Mouse (Mus musculus) urinary bladder, postnatal 14 days (tissue): ENCODE data around the gene Rgp1.
"Not testable (repeated sequence)": the region's sequence is repeated elsewhere in the genome, so short reads cannot be mapped to it uniquely, and the experiment has no call there.

Experiments used
- DNase-seq: peaks from one replicate; pipeline ENCODE4 v3.0.0; 2021; ENCODE audit warnings: low spot score

Gene Rgp1

DNA sequence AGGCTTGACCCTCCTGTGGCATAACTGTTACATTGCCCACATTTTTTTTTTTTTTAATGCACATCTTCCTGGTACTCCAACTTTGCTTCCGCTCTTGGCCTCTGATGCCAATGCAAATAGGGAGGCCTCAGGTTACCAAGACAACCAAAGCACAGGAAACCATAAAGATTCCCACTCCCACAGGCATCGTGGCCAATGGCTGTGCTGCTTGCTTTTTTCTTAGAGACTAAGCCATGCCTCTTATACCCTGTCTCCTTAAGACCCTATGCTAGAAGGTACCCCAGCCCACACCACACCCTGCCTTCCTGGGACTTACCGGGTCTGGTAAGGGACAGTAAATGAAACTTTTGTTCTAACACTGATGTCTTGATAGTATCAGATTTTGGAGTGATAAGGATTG is 14.9 kb downstream of the Rgp1 start:
- DNase-seq, result no peak

DNA sequence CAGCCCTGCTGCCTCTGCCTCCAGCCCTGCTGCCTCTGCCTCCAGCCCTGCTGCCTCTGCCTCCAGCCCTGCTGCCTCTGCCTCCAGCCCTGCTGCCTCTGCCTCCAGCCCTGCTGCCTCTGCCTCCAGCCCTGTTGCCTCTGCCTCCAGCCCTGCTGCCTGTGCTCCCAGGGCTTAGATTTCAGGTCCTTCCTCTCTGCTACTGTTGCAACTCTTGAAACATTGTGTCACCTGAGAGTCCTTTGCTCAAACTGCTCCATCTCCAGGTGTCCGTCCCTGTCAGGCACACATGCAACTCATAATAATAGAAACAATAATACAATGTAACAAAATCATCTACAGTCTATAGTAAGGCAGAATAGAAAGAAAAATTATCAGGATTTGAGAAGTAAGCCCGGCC is 18.1 kb downstream of the Rgp1 start:
- DNase-seq, result not testable (repeated sequence)

DNA sequence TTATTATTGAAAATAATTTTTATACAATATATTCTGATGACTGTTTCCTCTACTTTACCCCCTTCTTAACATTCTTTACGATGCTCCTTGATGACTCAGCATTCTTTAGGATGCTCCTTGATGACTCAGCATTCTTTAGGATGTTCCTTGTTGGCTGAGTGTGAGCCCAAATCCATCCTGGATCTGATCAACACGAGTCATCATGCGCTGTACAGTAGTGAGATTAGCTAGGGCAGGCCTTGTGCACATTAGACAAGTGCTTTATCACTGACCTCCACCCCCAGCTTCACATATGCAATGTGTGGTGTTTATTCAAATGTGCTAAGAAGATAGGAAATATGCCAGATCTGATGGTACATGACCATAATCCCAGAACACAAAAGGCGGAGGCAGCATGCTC is 19.7 kb downstream of the Rgp1 start:
- no peak for DNase-seq

DNA sequence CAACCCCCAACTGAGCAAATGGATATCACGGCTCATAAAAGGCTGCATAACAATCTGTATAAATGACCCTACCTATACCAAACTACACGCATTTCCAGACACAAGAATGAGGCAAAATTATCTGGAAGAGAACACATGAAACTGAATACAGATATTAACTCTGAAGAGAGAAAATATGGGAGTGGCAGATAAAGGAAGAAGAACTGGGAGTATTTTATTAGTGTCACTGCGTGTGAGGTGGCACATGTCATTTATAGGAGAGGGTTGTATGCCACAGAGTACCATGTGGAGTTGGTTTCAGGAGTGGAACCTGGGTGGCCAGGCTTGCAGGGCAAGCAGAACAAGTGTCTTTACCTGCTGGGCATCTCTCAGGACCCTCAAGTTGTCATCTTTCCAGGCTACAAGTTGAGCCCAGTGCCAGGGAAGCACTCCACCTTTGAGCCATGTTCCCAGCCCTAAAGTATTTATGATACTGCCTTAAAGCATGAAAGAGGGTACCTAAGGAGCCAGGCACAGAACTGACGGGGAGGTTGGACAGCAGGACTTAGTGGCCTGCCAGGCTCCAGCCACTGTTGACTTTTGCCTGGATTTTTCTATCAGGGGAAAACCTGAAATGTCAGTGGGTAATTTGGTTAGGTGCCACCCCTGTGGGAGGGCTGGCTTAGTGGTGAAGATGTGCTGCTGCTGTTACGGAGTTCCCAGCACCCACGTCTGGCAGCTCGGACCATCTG is 20.3 kb downstream of the Rgp1 start:
- no peak for DNase-seq

DNA sequence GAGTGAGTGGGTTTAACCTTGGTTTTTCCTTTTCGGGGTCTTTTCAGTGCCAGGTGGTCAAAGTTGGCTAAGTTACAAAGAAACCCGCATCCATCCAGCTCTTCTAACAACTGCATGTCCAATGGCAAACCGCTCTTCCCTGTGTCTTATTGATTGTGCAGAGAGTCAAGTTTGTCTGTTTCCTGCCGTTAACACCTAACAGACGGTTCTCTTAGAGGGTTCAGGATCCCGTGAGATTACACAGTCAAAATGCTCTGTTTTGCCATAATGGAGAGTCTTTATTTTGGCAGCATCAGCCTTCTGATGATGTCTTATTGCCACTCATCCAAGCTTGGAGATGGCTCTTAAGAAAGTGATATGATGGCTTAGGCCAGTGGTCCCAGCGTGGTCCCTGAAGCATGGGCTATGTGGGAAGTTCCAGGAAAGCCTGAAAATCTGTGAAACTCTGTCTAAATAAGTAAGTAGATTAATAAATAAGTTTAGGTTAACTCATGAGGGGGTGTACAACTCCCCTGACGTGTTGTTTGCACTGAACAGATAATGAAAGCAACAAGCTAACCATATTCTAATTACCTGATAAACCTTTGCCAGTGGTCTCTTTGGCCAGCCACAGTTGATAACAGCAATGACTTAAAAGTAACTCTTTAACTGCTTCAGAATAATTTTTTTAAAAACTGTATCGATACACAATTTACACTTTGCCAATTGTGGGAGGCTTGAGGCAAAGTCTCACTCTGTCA is 21.9 kb downstream of the Rgp1 start:
- no peak for DNase-seq

DNA sequence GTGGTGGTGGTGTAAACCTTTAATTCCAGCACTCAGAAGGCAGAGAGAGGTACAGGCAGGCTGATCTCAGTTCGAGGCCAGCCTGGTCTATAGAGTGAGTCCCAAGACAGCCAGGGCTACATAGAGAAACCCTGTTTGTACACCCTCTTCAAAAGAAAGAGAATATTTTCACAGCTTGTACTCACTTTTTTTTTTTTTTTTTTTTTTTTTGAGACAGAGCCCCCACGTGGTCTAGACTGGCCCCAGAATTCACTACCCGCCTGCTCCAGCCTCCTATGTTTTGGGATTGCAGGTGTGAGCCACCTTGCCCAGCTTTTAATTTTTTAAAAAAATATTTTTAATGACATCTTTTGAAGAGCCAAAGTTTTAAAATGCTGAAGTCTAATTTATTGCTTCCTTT is 25.6 kb downstream of the Rgp1 start:
- no peak for DNase-seq

DNA sequence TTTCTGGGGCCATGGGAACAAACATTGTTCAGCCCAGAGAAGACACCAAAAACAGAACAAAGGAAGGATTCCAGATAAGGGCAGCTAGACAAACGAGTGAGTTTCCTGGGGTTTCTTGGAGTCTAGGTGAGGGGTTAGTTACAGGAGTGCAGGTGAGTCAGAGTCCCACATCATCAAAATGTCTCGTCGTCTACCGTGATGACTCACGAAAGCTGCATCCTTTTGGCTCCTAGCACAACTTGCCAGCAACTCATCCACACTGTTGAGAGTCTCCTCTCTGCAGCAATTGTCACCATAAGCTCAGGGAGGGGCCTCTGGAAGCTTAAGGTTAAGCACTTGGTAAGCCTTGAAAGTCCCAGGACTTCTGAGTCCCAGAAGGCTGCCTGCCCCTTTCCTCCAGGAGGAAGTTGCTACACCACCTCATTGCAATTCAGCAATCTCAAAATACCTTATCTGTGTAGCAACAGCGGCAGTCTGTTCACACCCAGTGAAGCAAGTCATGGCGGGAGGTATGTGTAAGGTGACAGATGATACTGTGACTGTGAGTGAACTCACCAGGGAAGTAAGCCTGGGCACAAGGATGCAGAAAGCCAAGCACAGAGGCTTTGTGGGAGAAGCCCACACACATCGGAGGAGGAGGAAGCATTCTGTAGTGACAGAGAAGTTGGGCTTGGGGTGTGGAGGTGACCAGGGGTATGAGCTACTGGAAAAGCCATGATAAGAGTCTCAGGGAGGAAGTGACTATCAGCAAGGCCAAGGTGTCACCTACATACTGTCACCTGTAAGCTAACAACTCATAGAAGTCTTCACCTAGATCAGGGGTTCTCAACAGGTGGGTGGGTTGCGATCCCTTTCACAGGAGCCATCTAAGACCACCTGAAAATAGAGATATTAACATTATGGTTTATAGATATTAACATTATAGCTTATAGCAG is 26.5 kb downstream of the Rgp1 start:
- DNase-seq, result no peak

DNA sequence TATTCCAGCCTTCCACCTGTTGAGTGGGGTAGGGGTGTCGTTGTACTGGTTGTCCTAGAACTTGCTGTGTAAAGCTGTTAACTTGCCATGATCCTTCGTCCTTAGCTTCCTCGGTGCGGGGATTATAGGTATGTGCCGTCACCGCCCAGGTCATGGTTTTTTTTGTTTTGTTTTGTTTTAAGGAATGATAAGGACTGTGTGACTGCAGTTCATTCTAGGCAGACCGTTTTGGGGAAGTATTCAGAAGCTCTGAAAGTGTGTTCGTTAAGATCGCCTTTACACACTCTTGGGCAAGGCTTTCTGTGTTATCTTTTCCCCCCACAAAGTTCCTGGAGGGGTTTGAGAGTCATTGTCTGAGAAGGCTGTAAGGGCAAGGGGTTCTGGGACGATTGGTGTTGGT is 34.0 kb downstream of the Rgp1 start:
- DNase-seq, result no peak

DNA sequence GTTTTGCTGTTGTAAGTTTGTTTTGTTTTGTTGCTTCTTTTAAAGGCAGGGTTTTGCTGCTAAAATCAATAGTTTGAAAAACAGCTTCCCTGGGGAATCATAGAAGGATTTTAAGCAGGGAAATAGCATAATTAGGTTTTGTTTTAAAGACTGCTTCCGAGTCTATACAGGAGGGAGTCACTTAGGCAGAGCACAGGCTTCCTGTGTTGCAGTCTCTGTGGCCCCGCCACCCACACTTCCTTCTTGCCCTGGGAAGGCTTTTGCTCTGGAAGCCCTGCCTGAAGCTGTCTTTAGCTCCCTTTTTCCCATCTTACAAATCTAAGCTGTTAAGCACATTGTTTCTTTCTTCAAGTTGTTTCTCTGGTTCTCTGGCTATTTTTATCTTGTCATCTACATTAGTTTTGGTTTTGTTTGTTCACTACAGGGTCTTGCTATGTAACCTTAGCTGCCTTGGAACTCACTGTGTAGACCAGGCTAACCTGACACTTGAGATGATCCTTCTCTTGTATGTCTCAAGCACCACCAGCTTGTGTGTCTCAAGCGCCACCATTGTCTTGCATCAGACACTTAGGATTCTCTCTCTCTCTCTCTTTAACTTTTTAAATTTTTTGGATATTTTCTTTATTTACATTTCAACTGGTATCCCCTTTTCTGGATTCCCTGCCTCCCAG is 34.7 kb downstream of the Rgp1 start:
- DNase-seq, result no peak

DNA sequence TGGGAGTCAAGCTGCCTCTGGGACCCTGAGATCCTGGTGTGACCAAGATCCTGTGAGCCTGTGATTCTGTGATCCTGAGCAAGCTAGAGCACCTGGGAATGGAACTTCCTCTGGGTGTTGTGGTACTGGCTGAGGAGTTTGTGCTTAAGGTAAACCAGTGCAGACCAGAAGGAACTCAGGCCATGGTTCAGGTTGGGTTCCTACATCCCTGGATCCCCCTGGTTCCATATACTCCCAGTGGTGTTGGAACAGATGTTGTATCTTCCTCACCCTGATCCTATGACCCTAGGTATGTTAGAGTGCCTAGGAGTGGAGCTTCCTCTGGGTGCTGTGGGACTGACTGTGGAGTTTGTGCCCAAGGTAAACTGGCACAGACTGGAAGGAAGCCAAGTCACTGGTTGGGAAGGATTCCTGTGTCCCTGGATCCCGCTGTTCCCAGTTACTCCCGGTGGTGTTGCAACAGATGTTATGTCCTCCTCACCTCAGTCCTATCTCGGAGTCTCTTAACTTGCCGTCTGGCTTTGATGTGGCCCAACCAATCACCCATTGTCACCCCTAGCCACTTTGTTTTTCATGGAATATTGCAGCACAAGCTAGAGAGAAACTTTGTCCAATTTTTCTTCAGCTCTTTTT is 41.7 kb downstream of the Rgp1 start:
- peak; percentile 1 for DNase-seq

DNA sequence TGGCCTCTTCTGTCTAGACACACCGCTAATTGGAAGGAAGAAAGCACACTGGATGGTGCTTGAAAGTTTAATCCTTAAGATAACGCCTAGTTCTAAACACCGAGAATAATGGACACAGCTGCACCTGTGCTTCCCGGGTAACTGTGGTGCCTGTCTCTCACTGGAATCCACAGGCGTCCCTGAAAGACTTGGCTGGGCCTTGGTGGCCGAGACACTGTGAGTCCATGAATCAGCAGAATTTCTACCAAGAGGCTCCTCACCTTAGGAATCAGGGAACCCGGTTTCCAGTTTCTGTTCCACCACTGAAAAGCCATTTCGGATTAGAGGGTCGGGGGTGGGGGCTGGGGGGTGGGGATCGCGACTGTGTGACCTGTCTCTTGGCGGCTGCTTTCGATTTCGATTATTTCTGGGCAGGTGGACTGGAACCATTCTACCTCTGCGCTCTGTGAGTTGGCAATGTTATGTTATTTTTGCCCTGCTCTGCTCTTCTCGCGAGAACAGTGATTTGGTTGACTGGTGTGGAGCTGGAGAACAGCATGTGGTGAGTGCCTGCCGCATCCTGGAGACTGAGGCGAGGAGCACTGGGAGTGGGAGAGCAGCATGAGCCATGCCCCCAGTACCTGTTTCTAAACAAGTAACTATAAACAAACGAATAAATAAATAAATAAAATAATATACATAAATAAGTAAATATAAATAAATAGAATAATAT is 50.7 kb downstream of the Rgp1 start:
- DNase-seq, result no peak

DNA sequence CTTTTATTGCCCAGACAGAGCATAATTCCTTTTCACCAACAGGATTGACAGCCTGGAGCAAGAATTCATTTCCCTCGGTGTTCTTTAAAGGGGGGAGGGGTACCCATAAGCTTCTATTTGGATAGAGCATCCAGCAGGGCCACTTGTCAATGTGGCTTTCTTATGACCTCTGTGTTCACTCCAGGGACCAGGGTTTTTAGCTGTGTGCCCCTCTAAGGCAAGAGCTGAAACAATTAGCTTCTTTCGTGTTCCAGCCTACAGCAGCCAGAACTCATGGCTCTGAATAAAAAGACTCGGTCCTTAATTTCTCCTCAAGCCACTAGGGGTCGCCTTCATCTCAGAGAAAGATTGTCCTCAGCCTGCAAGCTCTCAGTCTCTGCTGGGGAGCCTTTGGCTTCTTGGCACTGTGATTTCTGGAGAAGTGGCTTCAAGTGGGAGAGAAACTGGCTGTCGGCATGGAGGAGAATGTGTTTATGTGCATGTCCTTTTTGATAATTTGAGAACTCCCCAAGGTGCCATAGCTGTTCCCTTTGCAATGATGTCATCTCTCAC is 51.6 kb downstream of the Rgp1 start:
- peak; percentile 82 for DNase-seq

DNA sequence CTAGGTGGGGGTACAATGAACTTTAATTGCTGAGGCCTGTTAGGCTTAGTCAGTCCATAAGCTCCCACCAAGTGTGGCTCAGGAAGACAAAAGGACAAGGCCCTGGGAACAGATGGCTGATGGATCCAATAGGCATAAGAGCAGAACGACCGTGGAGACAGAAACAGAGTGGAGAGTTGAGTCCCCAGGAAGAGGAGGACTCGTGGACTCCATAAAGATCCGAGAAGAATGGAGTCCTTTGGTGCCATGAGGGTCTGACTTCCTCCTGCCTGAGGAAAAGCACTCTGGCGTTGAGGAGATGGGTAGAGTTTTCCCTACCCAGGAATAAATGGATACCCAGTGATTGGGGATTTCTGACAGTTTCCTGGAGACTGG is 52.1 kb downstream of the Rgp1 start:
- DNase-seq, result no peak

DNA sequence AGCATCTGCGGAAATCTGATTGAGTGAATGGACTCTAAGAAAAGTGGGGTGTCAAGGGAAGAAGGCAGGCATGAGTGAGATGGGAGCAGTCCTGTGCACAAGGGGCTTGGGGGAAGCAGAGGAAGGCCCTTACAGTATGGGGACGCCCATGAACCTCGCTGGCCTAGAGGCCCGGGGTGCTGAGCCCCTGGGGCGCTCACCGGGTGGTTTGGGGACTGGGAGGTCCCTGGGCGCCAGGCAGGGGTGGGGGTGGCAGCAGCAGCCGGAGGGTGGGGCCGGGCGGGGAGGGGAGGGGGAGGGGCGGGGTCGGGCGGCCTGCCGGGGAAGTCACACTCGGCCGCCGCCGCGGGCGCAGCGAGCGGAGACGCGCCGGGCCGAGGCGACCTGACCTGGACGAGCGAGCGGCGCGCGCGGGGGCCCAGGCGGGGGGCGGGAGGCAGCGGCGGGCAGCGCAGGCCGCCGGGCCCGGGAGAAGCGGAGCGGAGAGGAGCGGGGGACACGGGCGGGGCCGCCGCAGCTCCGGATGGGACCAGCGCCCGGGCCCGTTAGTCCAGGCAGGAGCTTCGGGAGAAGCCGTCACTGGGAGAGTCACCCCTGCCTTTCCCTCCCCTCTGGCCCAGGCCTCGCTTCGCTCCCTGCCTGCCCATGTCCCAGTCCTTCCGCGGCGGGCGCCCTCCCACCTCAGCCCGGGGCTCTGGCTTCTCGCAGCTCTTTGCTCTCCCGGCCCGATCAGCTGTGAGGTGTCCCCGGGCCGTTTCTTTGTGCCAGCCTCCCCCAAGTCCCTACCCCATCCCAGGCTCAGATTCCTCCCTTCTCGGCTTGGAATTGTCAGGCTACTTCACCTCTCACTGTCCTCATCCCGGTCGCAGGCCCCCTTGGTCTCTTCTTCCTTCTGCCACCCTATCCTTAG is 52.8 kb downstream of the Rgp1 start, which contains the start of gene Npr2:
Npr2 (plus strand) TSS at position 890 of the 910 bp plus-strand sequence.
- peak; percentile 36 for DNase-seq

DNA sequence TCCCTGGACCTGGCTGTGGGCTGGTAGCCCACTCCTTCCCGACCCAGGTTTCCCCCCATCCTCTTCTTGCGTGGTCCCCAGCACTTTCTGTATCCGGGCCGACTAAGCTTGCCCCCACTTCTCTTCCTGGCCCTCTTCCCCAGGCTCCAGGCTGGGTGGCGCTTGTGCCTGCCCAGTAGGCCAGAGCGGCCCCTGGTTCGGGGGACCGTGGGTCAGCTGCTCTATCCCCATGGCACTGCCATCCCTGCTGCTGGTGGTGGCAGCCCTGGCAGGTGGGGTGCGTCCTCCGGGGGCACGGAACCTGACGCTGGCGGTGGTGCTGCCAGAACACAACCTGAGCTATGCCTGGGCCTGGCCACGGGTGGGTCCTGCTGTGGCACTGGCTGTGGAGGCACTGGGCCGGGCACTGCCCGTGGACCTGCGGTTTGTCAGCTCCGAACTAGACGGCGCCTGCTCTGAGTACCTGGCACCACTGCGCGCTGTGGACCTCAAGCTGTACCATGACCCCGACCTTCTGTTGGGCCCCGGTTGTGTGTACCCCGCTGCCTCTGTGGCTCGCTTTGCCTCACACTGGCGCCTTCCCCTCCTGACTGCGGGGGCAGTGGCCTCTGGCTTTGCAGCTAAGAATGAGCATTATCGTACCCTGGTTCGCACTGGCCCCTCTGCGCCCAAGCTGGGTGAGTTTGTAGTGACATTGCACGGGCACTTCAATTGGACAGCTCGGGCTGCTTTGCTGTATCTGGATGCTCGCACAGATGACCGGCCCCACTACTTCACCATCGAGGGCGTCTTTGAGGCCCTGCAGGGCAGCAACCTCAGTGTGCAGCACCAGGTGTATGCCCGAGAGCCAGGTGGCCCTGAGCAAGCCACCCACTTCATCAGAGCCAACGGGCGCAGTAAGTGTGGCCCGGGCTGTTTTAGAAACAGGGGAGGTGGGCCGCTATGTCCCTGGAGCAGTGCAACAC is 53.7 kb downstream of the Rgp1 start:
- DNase-seq, result no peak

DNA sequence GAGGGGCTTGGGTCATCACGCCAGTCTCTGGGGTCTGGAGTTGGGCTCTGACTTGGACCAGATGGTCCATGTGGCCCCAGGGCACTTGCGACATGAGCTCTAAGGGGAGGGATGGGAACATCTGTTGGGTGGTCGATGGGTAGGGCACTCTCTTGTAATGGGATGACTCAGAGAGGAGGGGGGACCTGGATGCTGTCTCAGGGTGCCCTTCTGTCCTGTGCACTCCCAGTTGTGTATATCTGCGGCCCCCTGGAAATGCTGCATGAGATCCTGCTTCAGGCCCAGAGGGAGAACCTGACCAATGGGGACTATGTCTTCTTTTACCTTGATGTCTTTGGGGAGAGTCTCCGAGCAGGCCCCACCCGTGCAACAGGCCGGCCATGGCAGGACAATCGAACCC is 54.8 kb downstream of the Rgp1 start:
- DNase-seq, result no peak

DNA sequence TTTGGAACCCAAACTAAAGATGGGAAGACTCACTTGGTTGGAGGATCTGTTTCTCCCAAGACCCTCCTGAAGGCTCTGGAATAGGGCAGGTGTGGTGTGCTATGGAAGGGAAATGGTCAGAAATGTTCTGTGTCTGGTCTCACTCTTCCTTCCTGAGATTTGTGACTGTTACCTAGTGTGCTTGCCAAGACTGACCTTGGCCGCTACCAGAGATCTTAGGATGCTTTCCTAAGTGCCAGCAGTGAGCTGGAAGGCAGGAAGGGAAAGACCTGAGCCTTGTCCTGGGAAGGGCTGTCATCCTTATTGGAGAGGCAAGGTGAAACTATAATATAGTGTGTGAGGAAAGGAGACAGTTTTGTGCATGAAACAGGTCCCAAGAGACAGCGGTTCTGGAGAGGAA is 55.2 kb downstream of the Rgp1 start:
- no peak for DNase-seq

DNA sequence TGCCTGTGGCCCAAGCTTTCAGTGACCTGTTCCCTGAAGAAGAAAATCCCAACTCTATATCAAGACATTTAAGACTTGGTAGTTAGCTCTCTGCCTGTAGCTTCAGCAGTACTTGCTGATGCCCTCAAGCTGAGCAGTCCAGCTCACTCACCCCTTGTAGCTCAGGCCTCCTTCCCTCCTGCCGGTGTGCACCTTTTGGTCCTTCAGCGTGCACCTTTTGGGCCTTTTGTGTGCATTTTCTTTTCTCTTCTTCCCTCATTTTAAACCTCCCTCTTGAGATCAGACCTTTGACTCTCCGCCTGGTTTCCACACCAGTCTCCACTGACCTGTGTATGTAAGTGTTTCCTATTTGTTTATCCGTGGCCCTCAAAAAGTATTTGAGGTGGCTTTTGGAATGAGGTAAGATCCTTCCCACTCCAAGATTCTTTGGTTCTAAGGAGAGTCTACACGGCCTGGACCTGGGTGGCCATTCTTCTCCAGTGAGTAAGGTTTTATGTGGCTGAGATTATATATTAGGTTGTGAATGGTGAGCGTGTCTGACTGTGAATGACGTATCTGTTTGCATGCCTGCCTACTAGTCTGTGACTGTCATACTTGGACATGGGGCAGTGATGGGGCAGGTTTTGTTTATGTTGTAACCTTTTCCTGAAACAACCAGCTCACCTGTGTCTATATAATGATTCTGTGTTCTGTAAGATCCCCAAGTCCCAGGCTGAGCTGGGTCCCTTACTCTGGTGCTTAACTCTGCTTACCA is 56.3 kb downstream of the Rgp1 start:
- DNase-seq, result no peak
